Mouse (Mus musculus) stomach, embryonic 14.5 days (tissue): ENCODE measurements at regions not wholly inside any gene's neighbourhood (a gene's known extent, or its start where the extent isn't known, plus 50 kb on each side); places are given as distances from the start of the nearest gene placed in this dataset.
A peak's percentile ranks its signal among the peaks of the same experiment; 100 is the strongest.

ENCODE experiments used
- ATAC-seq: fragments of 200-750 bp; cut with Nextera tagmentation; 2 replicates; pipeline ENCODE4 v1.8.0; 2017; ENCODE audit warnings: low read depth, moderate TSS enrichment; ENCODE audit not compliant: insufficient number of reproducible peaks, insufficient read depth, low FRiP score
- H3K27ac ChIP-seq: fragments of 300-500 bp; sonication (generic); 2 replicates; pipeline ENCODE4 v1.5.1; 2014; ENCODE audit warnings: mild to moderate bottlenecking, low read length, moderate library complexity, mixed read lengths
- H3K27me3 ChIP-seq: fragments of 300-500 bp; sonication (generic); 2 replicates; pipeline ENCODE4 v1.6.1; 2014; ENCODE audit warnings: low read length, control low read depth, mixed read lengths; ENCODE audit not compliant: control insufficient read depth, insufficient read depth
- H3K36me3 ChIP-seq: fragments of 300-500 bp; sonication (generic); 2 replicates; pipeline ENCODE4 v1.6.1; 2014; ENCODE audit warnings: mild to moderate bottlenecking, control low read depth, low read length, moderate library complexity, mixed read lengths; ENCODE audit not compliant: control insufficient read depth, insufficient read depth
- H3K4me1 ChIP-seq: fragments of 300-500 bp; sonication (generic); 2 replicates; pipeline ENCODE4 v1.6.1; 2014; ENCODE audit warnings: low read length, control low read depth, mixed read lengths; ENCODE audit not compliant: control insufficient read depth, insufficient read depth
- H3K4me2 ChIP-seq: fragments of 300-500 bp; sonication (generic); replicated peaks from 2 replicates; pipeline ENCODE4 v1.6.1; 2014; ENCODE audit warnings: low read depth, low read length, control low read depth
- H3K4me3 ChIP-seq: fragments of 300-500 bp; sonication (generic); 2 replicates; pipeline ENCODE4 v1.5.1; 2014; ENCODE audit warnings: low read depth, low read length, control low read depth
- H3K9ac ChIP-seq: fragments of 300-500 bp; sonication (generic); replicated peaks from 2 replicates; pipeline ENCODE4 v1.6.1; 2014; ENCODE audit warnings: low read depth, mild to moderate bottlenecking, control low read depth, low read length, moderate library complexity, mixed read lengths
- H3K9me3 ChIP-seq: fragments of 300-500 bp; sonication (generic); 2 replicates; pipeline ENCODE4 v1.6.1; 2016; ENCODE audit warnings: low read depth, low read length, control low read depth; ENCODE audit not compliant: control insufficient read depth
- WGBS: fragments of 180-500 bp; shearing (Covaris S2); extraction: QIAGEN DNeasy Blood & Tissue Kit; methylation state at CpG from one replicate; pipeline ENCODE4 v1.1.7; 2014; 5-methylcytosine and 5-hydroxymethylcytosine counted together

DNA sequence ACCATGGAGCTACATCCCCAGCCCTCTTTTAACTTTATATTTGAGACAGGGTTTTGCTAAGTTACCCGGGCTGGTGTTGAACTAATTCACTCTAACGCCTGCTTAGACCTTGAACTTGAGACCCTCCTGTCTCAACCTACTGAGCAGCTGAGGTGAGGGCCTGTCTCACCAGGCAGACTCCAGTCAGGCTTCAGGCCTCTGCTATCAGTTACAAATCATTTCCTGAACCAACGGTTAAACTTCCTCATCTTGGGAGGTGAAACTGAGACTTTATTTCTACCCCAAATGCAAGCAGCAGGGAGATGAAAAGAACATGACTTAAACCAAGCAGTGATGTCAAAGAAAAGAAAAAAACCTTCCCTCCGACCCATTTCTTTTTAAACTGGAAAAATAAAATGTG, 183.5 kb downstream of the Sox4 start:
- Histone ChIP-seq H3K36me3 (no peaks in the 10 kb centered on the region), H3K4me2 (no peak overlapping the region), H3K27me3 (no peaks in the 10 kb centered on the region), H3K4me3 (no peak overlapping the region), H3K4me1 (peaks cover 16% of the 10 kb centered on the region; the same call in 1 of the 2 replicates), H3K27ac (peak overlapping the region; percentile 82; the same call in 1 of the 2 replicates), H3K9me3 (no peaks in the 10 kb centered on the region; the same call in 1 of the 2 replicates), H3K9ac (no peak overlapping the region)
- no peak for ATAC-seq
- 37% methylated on average over 4 of the region's 4 CpGs for WGBS

DNA sequence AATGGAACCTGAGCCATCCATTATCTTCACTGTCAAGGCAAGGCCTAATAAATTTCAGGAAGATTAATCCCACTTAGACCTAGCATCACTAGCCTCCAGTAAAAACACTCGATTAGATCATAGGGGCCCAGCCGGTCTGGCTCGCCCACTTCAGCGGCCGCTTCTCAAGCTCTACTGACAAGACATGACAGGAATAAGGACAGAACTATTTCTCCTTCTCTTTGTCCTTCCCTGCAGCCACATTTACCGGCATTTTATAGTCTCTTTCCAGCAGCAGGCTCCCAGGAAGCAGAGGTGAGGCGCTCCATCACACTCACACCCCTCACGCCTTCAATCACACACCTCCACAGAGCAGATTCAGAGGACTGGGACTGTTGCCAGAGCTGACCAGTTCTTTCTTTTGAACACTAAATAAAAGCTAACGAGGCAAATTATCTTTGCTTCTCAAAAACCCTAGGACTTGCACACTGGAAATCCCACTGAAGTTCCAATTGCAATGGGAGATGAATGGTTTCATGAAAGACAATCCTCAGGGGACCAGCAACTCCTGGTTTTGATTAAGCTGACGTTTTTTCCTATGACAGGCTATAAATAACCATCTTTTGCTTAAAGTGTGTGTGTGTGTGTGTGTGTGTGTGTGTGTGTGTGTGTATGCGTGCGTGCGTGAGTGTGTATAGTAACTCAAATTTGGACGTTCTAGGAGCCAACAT, 184.6 kb downstream of the Sox4 start:
- peaks cover 16% of the 10 kb centered on the region; the same call in 1 of the 2 replicates for H3K4me1 ChIP-seq
- H3K4me3 ChIP-seq: no peak overlapping the region
- ATAC-seq: no peak
- no peaks in the 10 kb centered on the region; the same call in 1 of the 2 replicates for H3K9me3 ChIP-seq
- no peaks in the 10 kb centered on the region for H3K36me3 ChIP-seq
- no peak overlapping the region for H3K4me2 ChIP-seq
- H3K27ac ChIP-seq: peak overlapping the region; percentile 53; the same call in 1 of the 2 replicates
- WGBS: 32% methylated on average over 14 of the region's 14 CpGs
- no peaks in the 10 kb centered on the region for H3K27me3 ChIP-seq
- H3K9ac ChIP-seq: no peak overlapping the region

DNA sequence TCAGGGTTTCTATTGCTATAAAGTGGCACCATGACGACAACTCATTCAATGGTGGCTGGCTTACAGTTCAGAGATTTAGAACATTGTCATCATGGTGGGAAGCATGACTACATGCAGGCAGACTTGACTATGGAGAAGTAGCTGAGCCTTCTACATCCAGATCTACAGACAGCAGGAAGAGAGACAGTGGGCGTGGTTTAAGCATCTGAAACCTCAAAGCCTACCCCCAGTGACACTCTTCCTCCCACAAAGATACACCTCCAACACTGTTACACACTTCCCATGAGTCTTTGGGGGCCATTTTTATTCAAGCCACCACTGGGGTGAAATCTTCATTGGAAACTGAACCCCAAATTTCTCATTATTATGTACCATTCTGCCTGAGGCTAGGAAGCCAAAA, 191.0 kb downstream of the Sox4 start:
- WGBS: 92% methylated on average over 2 of the region's 2 CpGs
- Histone ChIP-seq H3K9me3 (no peaks in the 10 kb centered on the region; the same call in 1 of the 2 replicates), H3K4me1 (peaks cover 21% of the 10 kb centered on the region), H3K9ac (no peak overlapping the region), H3K36me3 (no peaks in the 10 kb centered on the region), H3K4me3 (no peak overlapping the region), H3K27me3 (no peaks in the 10 kb centered on the region), H3K27ac (no peak overlapping the region), H3K4me2 (no peak overlapping the region)
- no peak for ATAC-seq

GRCm38 (mm10) chr13:28759026-28759425, 194.5 kb downstream of the Sox4 start:
- 23% methylated on average over 3 of the region's 3 CpGs for WGBS
- no peaks in the 10 kb centered on the region for H3K36me3 ChIP-seq
- H3K4me1 ChIP-seq: peaks cover 39% of the 10 kb centered on the region
- H3K9me3 ChIP-seq: no peaks in the 10 kb centered on the region
- H3K4me3 ChIP-seq: no peak overlapping the region
- H3K27ac ChIP-seq: peak overlapping the region; percentile 97
- H3K4me2 ChIP-seq: no peak overlapping the region
- ATAC-seq: no peak
- H3K9ac ChIP-seq: no peak overlapping the region
- no peaks in the 10 kb centered on the region for H3K27me3 ChIP-seq

DNA sequence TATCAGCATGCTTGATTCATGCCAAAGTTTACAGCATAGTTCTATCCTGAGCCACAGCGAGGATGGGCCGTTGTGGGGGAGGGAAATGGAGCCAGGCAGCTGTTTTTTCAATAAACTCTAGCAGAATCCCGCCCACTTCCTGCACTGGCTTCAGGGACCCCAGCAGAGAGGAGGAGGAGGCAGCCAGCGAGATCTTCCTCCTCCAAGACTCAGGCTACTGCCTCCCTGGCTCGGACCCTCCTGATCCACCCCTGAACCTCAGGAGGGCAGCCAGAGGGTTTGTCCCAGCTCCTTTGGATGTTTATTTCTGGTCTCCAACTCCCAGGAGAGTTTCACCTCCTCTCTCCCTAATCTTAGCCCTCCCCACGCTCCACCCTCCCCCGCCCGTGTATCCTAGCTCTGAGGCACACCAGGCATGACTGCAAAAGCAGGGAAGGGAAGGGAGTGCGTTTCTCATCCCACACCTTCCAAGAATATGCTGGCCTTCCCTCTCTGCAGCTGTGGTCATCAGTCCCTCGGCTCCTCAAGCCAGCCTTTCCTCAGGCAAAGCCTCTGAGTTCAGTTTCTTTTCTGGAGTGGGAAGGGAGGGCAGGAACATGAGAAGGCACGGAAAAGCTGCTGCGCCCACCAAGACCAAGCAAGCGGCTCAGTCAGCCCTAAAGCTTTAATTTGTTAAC, 195.5 kb downstream of the Sox4 start:
- Histone ChIP-seq H3K4me3 (peak overlapping the region; percentile 28), H3K27ac (peak overlapping the region; percentile 97), H3K27me3 (no peaks in the 10 kb centered on the region), H3K4me2 (peak overlapping the region; percentile 44), H3K36me3 (no peaks in the 10 kb centered on the region), H3K4me1 (peaks cover 39% of the 10 kb centered on the region), H3K9me3 (no peaks in the 10 kb centered on the region), H3K9ac (peak overlapping the region; percentile 38; the same call in 1 of the 2 replicates)
- ATAC-seq: peak; percentile 89
- WGBS: 3% methylated on average over 13 of the region's 13 CpGs

GRCm38 (mm10) chr13:28756915-28757765, 196.4 kb downstream of the Sox4 start:
- H3K27ac ChIP-seq: peak overlapping the region; percentile 97
- H3K4me2 ChIP-seq: peak overlapping the region; percentile 44
- H3K9ac ChIP-seq: no peak overlapping the region
- peak overlapping the region; percentile 28; the same call in 1 of the 2 replicates for H3K4me3 ChIP-seq
- no peaks in the 10 kb centered on the region for H3K9me3 ChIP-seq
- WGBS: 15% methylated on average over 11 of the region's 11 CpGs
- H3K27me3 ChIP-seq: no peaks in the 10 kb centered on the region
- H3K4me1 ChIP-seq: peaks cover 39% of the 10 kb centered on the region
- ATAC-seq: no peak
- no peaks in the 10 kb centered on the region for H3K36me3 ChIP-seq

GRCm38 (mm10) chr13:28754207-28754606, 199.3 kb downstream of the Sox4 start:
- H3K4me1 ChIP-seq: peaks cover 37% of the 10 kb centered on the region
- H3K27ac ChIP-seq: no peak overlapping the region
- no peak for ATAC-seq
- no peak overlapping the region for H3K4me2 ChIP-seq
- no peak overlapping the region for H3K9ac ChIP-seq
- H3K27me3 ChIP-seq: no peaks in the 10 kb centered on the region
- H3K36me3 ChIP-seq: no peaks in the 10 kb centered on the region
- no peak overlapping the region for H3K4me3 ChIP-seq
- 60% methylated on average over 5 of the region's 5 CpGs for WGBS
- H3K9me3 ChIP-seq: no peaks in the 10 kb centered on the region
